Mouse (Mus musculus): ENCODE results near the gene Armc12. TPM values are rescaled to one million over a fixed set of nuclear protein-coding genes. Genes with fewer than 3 reads are reported as not detected.
"Not testable (repeated sequence)": the region's sequence is repeated elsewhere in the genome, so short reads cannot be mapped to it uniquely, and the experiment has no call there.

Gene Armc12
- polyA plus RNA-seq, 1 experiment from 2014 or later = not detected

GRCm38 (mm10) chr17:28553040-28553793 is 22.6 kb downstream of the Armc12 start:
- Histone ChIP-seq H3K4me1 (ENCODE audit: control insufficient read depth, insufficient read depth, low read length) (peaks cover 13% of the 10 kb centered on the region), H3K4me3 (ENCODE audit: low read depth, low read length) (no peak overlapping the region), H3K9ac (ENCODE audit: low read length) (no peak overlapping the region), H3K27me3 (ENCODE audit: control insufficient read depth, insufficient read depth, low read length) (no peaks in the 10 kb centered on the region), H3K27ac (replicated peaks; ENCODE audit: low read depth, low read length) (no peak overlapping the region), H3K36me3 (ENCODE audit: control insufficient read depth, insufficient read depth, low read length) (no peaks in the 10 kb centered on the region), H3K9me3 (ENCODE audit: control insufficient read depth, low read length) (no peaks in the 10 kb centered on the region), H3K4me2 (ENCODE audit: low read depth, severe bottlenecking) (no peak overlapping the region)
- DNase-seq (ENCODE audit: low spot score) = peak; percentile 88
- ATAC-seq (ENCODE audit: insufficient number of reproducible peaks, low FRiP score, low TSS enrichment, low read depth) = 0 out of 2 replicates have a peak, but pooled peaks have one; percentile 51
- WGBS = 4% methylated on average over 14 of the region's 14 CpGs

GRCm38 (mm10) chr17:28554021-28554420 is 23.4 kb downstream of the Armc12 start:
- H3K9me3 ChIP-seq (ENCODE audit: control insufficient read depth, low read length); H3K27ac ChIP-seq (replicated peaks; ENCODE audit: low read depth, low read length); ATAC-seq (ENCODE audit: insufficient number of reproducible peaks, low FRiP score, low TSS enrichment, low read depth); H3K4me2 ChIP-seq (ENCODE audit: low read depth, severe bottlenecking); H3K4me3 ChIP-seq (ENCODE audit: low read depth, low read length); H3K36me3 ChIP-seq (ENCODE audit: control insufficient read depth, insufficient read depth, low read length); DNase-seq (ENCODE audit: low spot score); H3K27me3 ChIP-seq (ENCODE audit: control insufficient read depth, insufficient read depth, low read length); H3K9ac ChIP-seq (ENCODE audit: low read length): not testable (repeated sequence)
- H3K4me1 ChIP-seq (ENCODE audit: control insufficient read depth, insufficient read depth, low read length) = peaks cover 12% of the 10 kb centered on the region
- WGBS = 87% methylated on average over 4 of the region's 4 CpGs

GRCm38 (mm10) chr17:28556635-28557396 is 26.2 kb downstream of the Armc12 start:
- Histone ChIP-seq H3K27ac (replicated peaks; ENCODE audit: low read depth, low read length) (no peak overlapping the region), H3K9ac (ENCODE audit: low read length) (no peak overlapping the region)
- no peak for DNase-seq (ENCODE audit: low spot score)

GRCm38 (mm10) chr17:28557772-28558171 is 27.2 kb downstream of the Armc12 start:
- no peak overlapping the region for H3K4me3 ChIP-seq (ENCODE audit: low read depth, low read length)
- H3K9me3 ChIP-seq (ENCODE audit: control insufficient read depth, low read length) = no peaks in the 10 kb centered on the region
- no peak overlapping the region for H3K4me2 ChIP-seq (ENCODE audit: low read depth, severe bottlenecking)
- 61% methylated on average over 6 of the region's 6 CpGs for WGBS
- no peaks in the 10 kb centered on the region for H3K36me3 ChIP-seq (ENCODE audit: control insufficient read depth, insufficient read depth, low read length)
- no peaks in the 10 kb centered on the region for H3K27me3 ChIP-seq (ENCODE audit: control insufficient read depth, insufficient read depth, low read length)
- H3K9ac ChIP-seq (ENCODE audit: low read length) = no peak overlapping the region
- no peak for ATAC-seq (ENCODE audit: insufficient number of reproducible peaks, low FRiP score, low TSS enrichment, low read depth)
- peaks cover 20% of the 10 kb centered on the region for H3K4me1 ChIP-seq (ENCODE audit: control insufficient read depth, insufficient read depth, low read length)
- DNase-seq (ENCODE audit: low spot score) = no peak
- no peak overlapping the region for H3K27ac ChIP-seq (replicated peaks; ENCODE audit: low read depth, low read length)

More at GRCm38 (mm10) chr17:28556635-28557396, 26.2 kb downstream of the Armc12 start:
- Histone ChIP-seq H3K4me3 (ENCODE audit: low read depth, low read length) (no peak overlapping the region), H3K27me3 (ENCODE audit: control insufficient read depth, insufficient read depth, low read length) (no peaks in the 10 kb centered on the region), H3K4me1 (ENCODE audit: control insufficient read depth, insufficient read depth, low read length) (peaks cover 19% of the 10 kb centered on the region), H3K4me2 (ENCODE audit: low read depth, severe bottlenecking) (no peak overlapping the region), H3K36me3 (ENCODE audit: control insufficient read depth, insufficient read depth, low read length) (no peaks in the 10 kb centered on the region), H3K9me3 (ENCODE audit: control insufficient read depth, low read length) (no peaks in the 10 kb centered on the region)
- ATAC-seq (ENCODE audit: insufficient number of reproducible peaks, low FRiP score, low TSS enrichment, low read depth) = no peak
- WGBS = 46% methylated on average over 6 of the region's 6 CpGs

GRCm38 (mm10) chr17:28560598-28560997 is 30.0 kb downstream of the Armc12 start, which contains the start of gene Clps:
TSS of gene Clps (minus strand) at chr17:28560766.
- Histone ChIP-seq H3K9me3 (ENCODE audit: control insufficient read depth, low read length) (no peaks in the 10 kb centered on the region), H3K27ac (replicated peaks; ENCODE audit: low read depth, low read length) (no peak within 1 kb of the TSS), H3K4me3 (ENCODE audit: low read depth, low read length) (no peak within 1 kb of the TSS), H3K4me2 (ENCODE audit: low read depth, severe bottlenecking) (no peak within 1 kb of the TSS), H3K9ac (ENCODE audit: low read length) (no peak within 1 kb of the TSS), H3K4me1 (ENCODE audit: control insufficient read depth, insufficient read depth, low read length) (peaks cover 17% of the 10 kb centered on the region), H3K27me3 (ENCODE audit: control insufficient read depth, insufficient read depth, low read length) (no peaks in the 10 kb centered on the region), H3K36me3 (ENCODE audit: control insufficient read depth, insufficient read depth, low read length) (no peaks in the 10 kb centered on the region)
- no peak for DNase-seq (ENCODE audit: low spot score)
- ATAC-seq (ENCODE audit: insufficient number of reproducible peaks, low FRiP score, low TSS enrichment, low read depth) = no peak
- 85% methylated on average over 4 of the region's 4 CpGs for WGBS

GRCm38 (mm10) chr17:28561613-28562012 is 31.0 kb downstream of the Armc12 start:
- no peaks in the 10 kb centered on the region for H3K27me3 ChIP-seq (ENCODE audit: control insufficient read depth, insufficient read depth, low read length)
- H3K4me3 ChIP-seq (ENCODE audit: low read depth, low read length) = no peak overlapping the region
- H3K4me1 ChIP-seq (ENCODE audit: control insufficient read depth, insufficient read depth, low read length) = peaks cover 14% of the 10 kb centered on the region
- no peak for DNase-seq (ENCODE audit: low spot score)
- no peaks in the 10 kb centered on the region for H3K9me3 ChIP-seq (ENCODE audit: control insufficient read depth, low read length)
- 63% methylated on average over 7 of the region's 7 CpGs for WGBS
- H3K36me3 ChIP-seq (ENCODE audit: control insufficient read depth, insufficient read depth, low read length) = no peaks in the 10 kb centered on the region
- no peak overlapping the region for H3K27ac ChIP-seq (replicated peaks; ENCODE audit: low read depth, low read length)
- no peak overlapping the region for H3K4me2 ChIP-seq (ENCODE audit: low read depth, severe bottlenecking)
- no peak for ATAC-seq (ENCODE audit: insufficient number of reproducible peaks, low FRiP score, low TSS enrichment, low read depth)
- no peak overlapping the region for H3K9ac ChIP-seq (ENCODE audit: low read length)

- no peak for ATAC-seq (ENCODE audit: insufficient number of reproducible peaks, low FRiP score, low TSS enrichment, low read depth)
Observed at GRCm38 (mm10) chr17:28565181-28565580, 34.6 kb downstream of the Armc12 start.

GRCm38 (mm10) chr17:28567541-28567940 is 36.9 kb downstream of the Armc12 start:
- H3K4me2 ChIP-seq (ENCODE audit: low read depth, severe bottlenecking) = no peak overlapping the region
- no peak for DNase-seq (ENCODE audit: low spot score)

More at GRCm38 (mm10) chr17:28565181-28565580, 34.6 kb downstream of the Armc12 start:
- no peaks in the 10 kb centered on the region for H3K9me3 ChIP-seq (ENCODE audit: control insufficient read depth, low read length)
- H3K4me1 ChIP-seq (ENCODE audit: control insufficient read depth, insufficient read depth, low read length) = peaks cover 8% of the 10 kb centered on the region
- H3K27me3 ChIP-seq (ENCODE audit: control insufficient read depth, insufficient read depth, low read length) = no peaks in the 10 kb centered on the region
- no peak overlapping the region for H3K27ac ChIP-seq (replicated peaks; ENCODE audit: low read depth, low read length)
- H3K4me3 ChIP-seq (ENCODE audit: low read depth, low read length) = no peak overlapping the region
- no peaks in the 10 kb centered on the region for H3K36me3 ChIP-seq (ENCODE audit: control insufficient read depth, insufficient read depth, low read length)
- H3K9ac ChIP-seq (ENCODE audit: low read length) = no peak overlapping the region
- DNase-seq (ENCODE audit: low spot score) = no peak
- no peak overlapping the region for H3K4me2 ChIP-seq (ENCODE audit: low read depth, severe bottlenecking)

More at GRCm38 (mm10) chr17:28567541-28567940, 36.9 kb downstream of the Armc12 start:
- Histone ChIP-seq H3K27me3 (ENCODE audit: control insufficient read depth, insufficient read depth, low read length) (no peaks in the 10 kb centered on the region), H3K9me3 (ENCODE audit: control insufficient read depth, low read length) (no peaks in the 10 kb centered on the region), H3K4me3 (ENCODE audit: low read depth, low read length) (no peak overlapping the region), H3K4me1 (ENCODE audit: control insufficient read depth, insufficient read depth, low read length) (no peaks in the 10 kb centered on the region), H3K27ac (replicated peaks; ENCODE audit: low read depth, low read length) (no peak overlapping the region), H3K9ac (ENCODE audit: low read length) (no peak overlapping the region), H3K36me3 (ENCODE audit: control insufficient read depth, insufficient read depth, low read length) (no peaks in the 10 kb centered on the region)
- WGBS = 50% methylated on average over 3 of the region's 3 CpGs
- ATAC-seq (ENCODE audit: insufficient number of reproducible peaks, low FRiP score, low TSS enrichment, low read depth) = no peak
